Mouse (Mus musculus) granulocyte monocyte progenitor cell, adult 5-6 weeks (primary cell): ENCODE measurements around the gene Pole4. TPM values are rescaled to one million over a fixed set of nuclear protein-coding genes. Genes with fewer than 3 reads are reported as not detected.

Source experiments
- ATAC-seq: replicated peaks from 2 replicates; pipeline ENCODE4 v1.8.0; 2016; ENCODE audit warnings: mild to moderate bottlenecking, moderate TSS enrichment, inconsistent platforms; ENCODE audit not compliant: poor library complexity, severe bottlenecking
- total RNA-seq, 2 experiments: library from RNA; stranded (forward) in 1 of 2; stranded (reverse) in 1 of 2; fragments of 200-712, 200-1000 nt in 1 of 2; fragments of >200 nt in 1 of 2; fragmentation: Nextera tagmentation in 1 of 2; gene quantifications; 2 replicates each; pipeline ENCODE4 v1.2.3; 2014 to 2017

The Pole4 gene
- total RNA-seq (2014; fragmentation: Nextera tagmentation) (56.5 and 86.2 TPM in 2 replicates), total RNA-seq (2017) (48.2 and 49.2 TPM in 2 replicates)

- no peak for ATAC-seq
Observed at GRCm38 (mm10) chr6:82705221-82705620, at the start of gene Pole4. Gene Pole4, minus strand, starts transcription at chr6:82705365.

GRCm38 (mm10) chr6:82754769-82755168 lies 49.6 kb upstream of the Pole4 start:
- no peak for ATAC-seq

GRCm38 (mm10) chr6:82753638-82754361 lies 48.6 kb upstream of the Pole4 start:
- ATAC-seq = peak; percentile 38; the same call in 1 of the 2 replicates

DNA sequence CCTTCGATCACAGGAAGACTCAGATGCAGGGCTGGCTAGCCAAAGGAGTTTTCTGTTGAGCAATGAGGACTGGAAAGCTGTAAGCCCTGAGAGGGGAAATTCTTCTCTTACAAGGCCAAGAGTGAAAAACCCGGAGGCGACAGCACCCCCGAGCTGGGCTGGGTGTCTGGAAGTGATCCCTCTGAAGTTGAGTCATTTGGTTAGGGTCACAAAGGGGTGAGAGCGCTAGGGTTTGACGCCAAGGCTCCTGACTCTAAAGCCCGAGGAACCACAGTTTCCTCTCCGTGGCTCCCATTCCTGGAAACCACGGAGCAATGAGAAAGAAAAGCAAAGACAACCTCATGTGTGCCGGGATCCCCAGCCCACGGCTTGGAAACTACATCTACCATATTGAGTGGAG lies 47.9 kb upstream of the Pole4 start:
- ATAC-seq = peak; percentile 24; the same call in 1 of the 2 replicates

- no peak for ATAC-seq
Observed at GRCm38 (mm10) chr6:82751791-82752190, 46.6 kb upstream of the Pole4 start.

DNA sequence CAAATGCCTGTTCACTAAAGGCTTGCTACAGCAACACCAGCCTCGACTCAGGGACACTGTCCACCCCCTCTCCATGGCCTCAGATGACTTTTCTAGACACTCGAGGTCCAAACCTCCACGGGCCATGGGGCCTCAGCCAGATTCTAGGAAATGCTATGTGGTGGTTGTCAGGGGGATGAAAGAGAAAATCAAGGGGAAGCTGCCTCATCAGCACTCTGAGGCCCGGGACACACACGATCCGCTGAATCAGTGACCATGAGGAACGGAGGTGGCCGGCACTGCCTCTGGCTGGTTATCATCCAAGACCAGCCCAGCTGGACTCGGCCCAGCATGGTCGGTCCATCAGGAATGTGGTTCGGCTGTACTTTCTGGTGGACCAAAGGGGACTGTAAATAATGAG lies 45.9 kb upstream of the Pole4 start:
- ATAC-seq = no peak

DNA sequence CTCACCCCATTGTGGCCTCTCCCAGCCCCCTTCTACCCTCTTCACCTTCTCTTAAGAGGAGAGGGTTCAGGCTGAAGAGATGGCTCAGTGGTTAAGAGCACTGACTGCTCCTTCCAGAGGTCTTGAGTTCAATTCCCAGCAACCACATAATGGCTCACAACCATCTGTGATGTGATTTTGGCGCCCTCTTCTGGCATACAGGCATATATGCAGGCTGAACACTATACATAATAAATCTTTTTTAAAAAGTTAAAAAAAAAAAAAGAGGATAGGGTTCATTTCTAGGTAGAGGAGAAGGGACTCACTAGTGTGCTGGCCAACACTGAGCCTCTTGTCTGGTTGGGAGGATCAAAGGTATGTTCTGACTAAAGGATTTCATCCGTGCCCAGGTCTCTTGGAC lies 44.9 kb upstream of the Pole4 start:
- no peak for ATAC-seq

DNA sequence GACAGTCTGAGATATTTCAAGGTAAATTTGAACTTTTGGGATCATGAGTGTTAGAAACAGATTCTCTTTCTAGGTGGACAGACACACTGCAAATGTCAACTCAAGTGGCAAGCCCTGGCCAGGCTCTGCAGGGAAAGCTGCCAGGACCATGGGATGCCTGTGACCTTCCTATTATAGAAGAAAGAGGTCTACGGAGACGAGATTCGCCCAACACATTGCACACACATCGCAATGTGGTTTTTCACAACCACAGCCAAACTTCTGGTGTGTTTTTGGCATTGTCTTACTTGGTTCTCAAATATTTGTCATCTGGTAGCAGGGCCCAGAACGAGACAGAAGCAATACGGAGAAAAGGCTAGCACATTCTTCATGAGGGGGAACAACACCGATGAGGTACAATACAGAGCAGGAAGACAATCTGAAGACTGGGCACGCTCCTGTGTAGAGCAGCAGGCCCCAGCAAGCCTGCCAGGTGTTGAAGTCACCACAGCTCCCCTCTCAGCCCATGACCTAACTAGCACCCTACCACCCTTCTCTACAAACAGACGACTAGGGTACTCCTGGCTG lies 43.0 kb upstream of the Pole4 start:
- no peak for ATAC-seq

GRCm38 (mm10) chr6:82747085-82747484 lies 41.9 kb upstream of the Pole4 start:
- ATAC-seq = no peak

GRCm38 (mm10) chr6:82744553-82744952 lies 39.4 kb upstream of the Pole4 start:
- no peak for ATAC-seq

DNA sequence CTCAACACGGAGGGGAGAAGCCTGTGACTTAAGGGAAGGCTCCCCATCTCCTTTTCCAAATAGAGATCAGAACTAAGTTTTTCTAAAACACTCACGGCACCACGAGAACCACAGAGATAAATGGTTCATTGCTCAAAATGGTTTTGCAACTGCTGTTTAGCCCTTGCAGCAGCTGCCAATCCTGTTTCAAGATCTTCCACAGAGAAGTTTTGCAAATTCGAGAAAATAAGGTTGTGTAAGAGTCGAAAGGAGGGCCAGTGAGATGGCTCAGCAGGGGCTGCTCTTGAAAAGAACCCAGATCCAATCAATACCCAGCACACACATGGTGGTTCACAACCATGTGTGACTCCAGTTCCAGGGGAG lies 36.3 kb upstream of the Pole4 start:
- peak; percentile 66 for ATAC-seq

GRCm38 (mm10) chr6:82740868-82741517 lies 35.8 kb upstream of the Pole4 start:
- no peak for ATAC-seq

GRCm38 (mm10) chr6:82740269-82740668 lies 35.1 kb upstream of the Pole4 start:
- ATAC-seq = peak; percentile 37

GRCm38 (mm10) chr6:82737634-82738540 lies 32.7 kb upstream of the Pole4 start:
- ATAC-seq = no peak

- ATAC-seq = no peak
Observed at GRCm38 (mm10) chr6:82736626-82737600, 31.7 kb upstream of the Pole4 start.

- no peak for ATAC-seq
Observed at GRCm38 (mm10) chr6:82735347-82735746, 30.2 kb upstream of the Pole4 start.

GRCm38 (mm10) chr6:82728635-82729034 lies 23.5 kb upstream of the Pole4 start:
- 0 out of 2 replicates have a peak, but pooled peaks have one; percentile 8 for ATAC-seq

GRCm38 (mm10) chr6:82727206-82727605 lies 22.0 kb upstream of the Pole4 start:
- ATAC-seq = no peak

DNA sequence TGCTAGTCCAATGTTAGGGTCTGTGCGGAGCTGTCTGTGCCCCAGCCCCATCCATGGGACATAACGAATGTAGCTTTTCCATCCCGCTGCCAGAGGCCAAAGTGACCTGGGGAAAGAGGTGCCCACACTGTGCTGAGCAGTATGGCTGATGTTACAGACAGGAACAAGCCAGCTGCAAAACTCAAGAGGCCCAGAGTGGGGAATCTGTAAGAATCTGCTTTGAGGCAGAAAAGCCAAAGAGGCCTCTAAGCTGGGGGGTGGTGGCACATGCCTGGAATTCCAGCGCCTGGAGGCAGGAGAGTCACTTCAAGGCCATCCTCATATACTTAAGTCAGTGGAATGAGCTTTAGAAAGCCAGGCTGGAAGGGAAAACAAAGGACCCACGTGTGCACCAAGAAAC lies 18.2 kb upstream of the Pole4 start:
- no peak for ATAC-seq
